Mouse (Mus musculus) B cell, adult (primary cell): ENCODE results near the gene Gm5169. TPM values are rescaled to one million over a fixed set of nuclear protein-coding genes. Genes with fewer than 3 reads are reported as not detected.

Experiments used
- total RNA-seq: library from RNA; stranded (reverse); gene quantifications from 4 replicates; pipeline ENCODE4 v1.2.4, GENCODE M21; 2023; ENCODE audit not compliant: inconsistent age

Gene Gm5169
- total RNA-seq = not detected in 4 replicates

DNA sequence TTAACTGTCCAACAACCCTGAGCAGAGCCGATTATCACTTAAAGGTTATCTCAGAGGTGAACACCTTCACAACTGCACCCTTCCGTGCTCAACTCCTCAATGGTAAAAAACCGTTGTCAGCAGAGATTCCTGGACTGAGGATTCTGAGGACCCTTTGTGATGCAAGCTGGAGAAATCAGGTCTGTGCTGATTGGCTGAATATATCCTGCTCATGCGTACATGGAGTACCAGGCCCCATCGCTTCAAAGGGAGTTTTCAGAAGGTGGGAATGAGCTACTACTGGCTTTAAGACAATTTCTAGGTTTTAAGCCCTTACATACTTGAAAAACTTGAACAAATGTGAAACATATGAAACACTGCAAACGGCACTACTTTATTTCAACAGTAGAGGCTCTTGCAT, at the start of gene Gm5169:
Gene Gm5169 (minus strand): TSS at position 101 of the 400 bp plus-strand sequence.

